Mouse (Mus musculus) embryonic facial prominence, embryonic 11.5 days (tissue): ENCODE results near the gene Gm10142. TPM values are rescaled to one million over a fixed set of nuclear protein-coding genes. Genes with fewer than 3 reads are reported as not detected.
"Not testable (repeated sequence)": the region's sequence is repeated elsewhere in the genome, so short reads cannot be mapped to it uniquely, and the experiment has no call there.

Experiments used
- ATAC-seq: fragments of 200-750 bp; cut with Nextera tagmentation; replicated peaks from 2 replicates; pipeline ENCODE4 v1.8.0; 2017; ENCODE audit warnings: low read depth; ENCODE audit not compliant: insufficient number of reproducible peaks, low FRiP score, low TSS enrichment
- DNase-seq: peaks from one replicate; pipeline ENCODE4 v3.0.0-alpha.2; 2015; ENCODE audit warnings: low spot score
- H3K27ac ChIP-seq: fragments of 300-500 bp; sonication (generic); replicated peaks from 2 replicates; pipeline ENCODE4 v1.5.1; 2014; ENCODE audit warnings: mild to moderate bottlenecking, low read depth, low read length, control low read depth
- H3K27me3 ChIP-seq: fragments of 300-500 bp; sonication (generic); 2 replicates; pipeline ENCODE4 v1.6.1; 2014; ENCODE audit warnings: mild to moderate bottlenecking, low read length, moderate library complexity, mixed read lengths; ENCODE audit not compliant: control insufficient read depth, insufficient read depth
- H3K36me3 ChIP-seq: fragments of 300-500 bp; sonication (generic); replicated peaks from 2 replicates; pipeline ENCODE4 v1.6.1; 2014; ENCODE audit warnings: low read depth, mild to moderate bottlenecking, low read length, moderate library complexity, mixed read lengths; ENCODE audit not compliant: control insufficient read depth, insufficient read depth
- H3K4me1 ChIP-seq: fragments of 300-500 bp; sonication (generic); 2 replicates; pipeline ENCODE4 v1.6.1; 2014; ENCODE audit warnings: low read length, mixed read lengths; ENCODE audit not compliant: control insufficient read depth, insufficient read depth
- H3K4me2 ChIP-seq: fragments of 300-500 bp; sonication (generic); 2 replicates; pipeline ENCODE4 v1.6.1; 2014; ENCODE audit warnings: low read depth, mild to moderate bottlenecking, control low read depth, low read length, moderate library complexity
- H3K4me3 ChIP-seq: fragments of 300-500 bp; sonication (generic); 2 replicates; pipeline ENCODE4 v1.5.1; 2014; ENCODE audit warnings: low read depth, low read length, control low read depth
- H3K9ac ChIP-seq: fragments of 300-500 bp; sonication (generic); replicated peaks from 2 replicates; pipeline ENCODE4 v1.6.1; 2014; ENCODE audit warnings: mild to moderate bottlenecking, control low read depth, low read length
- H3K9me3 ChIP-seq: fragments of 300-500 bp; sonication (generic); replicated peaks from 2 replicates; pipeline ENCODE4 v1.6.1; 2016; ENCODE audit warnings: mild to moderate bottlenecking, low read length, inconsistent platforms, mixed read lengths; ENCODE audit not compliant: control insufficient read depth
- WGBS: fragments of 180-500 bp; shearing (Covaris S2); extraction: QIAGEN DNeasy Blood & Tissue Kit; methylation state at CpG from one replicate; pipeline ENCODE4 v1.1.7; 2014; 5-methylcytosine and 5-hydroxymethylcytosine counted together
- polyA plus RNA-seq: library from polyadenylated mRNA; unstranded; fragments of >200 nt; fragmentation: Nextera tagmentation; extraction: Ambion mirVana; gene quantifications from 2 replicates; pipeline ENCODE4 v1.2.1, GENCODE M21; 2014

Gm10142 gene
- polyA plus RNA-seq, 1 experiment from 2014 or later, result not detected

DNA sequence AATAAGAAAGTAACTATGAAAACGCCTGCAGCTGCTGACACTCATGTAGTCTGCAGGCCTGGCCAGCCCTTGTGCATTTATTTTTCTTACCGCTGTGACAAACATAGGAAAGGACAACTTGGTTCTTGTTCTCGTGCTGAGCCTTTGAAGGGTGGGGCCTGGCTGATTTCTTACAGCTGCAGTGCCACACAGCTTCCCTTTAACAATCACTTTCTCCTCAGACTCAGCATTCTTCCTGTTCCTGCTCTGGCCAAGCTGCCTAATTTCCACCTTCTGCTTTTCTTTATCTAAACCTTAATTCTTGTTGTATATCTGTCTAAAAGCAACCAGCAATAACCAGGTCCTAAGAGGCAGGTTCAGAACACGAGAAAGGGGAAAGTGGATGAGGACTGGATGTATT, 1.9 kb upstream of the Gm10142 start:
- Histone ChIP-seq H3K4me2 (no peak overlapping the region), H3K4me1 (no peaks in the 10 kb centered on the region), H3K27ac (no peak overlapping the region), H3K27me3 (no peaks in the 10 kb centered on the region), H3K4me3 (no peak overlapping the region), H3K9me3 (no peaks in the 10 kb centered on the region), H3K36me3 (no peaks in the 10 kb centered on the region), H3K9ac (no peak overlapping the region)
- ATAC-seq, result no peak
- DNase-seq, result no peak
- 57% methylated on average over 4 of the region's 4 CpGs for WGBS

DNA sequence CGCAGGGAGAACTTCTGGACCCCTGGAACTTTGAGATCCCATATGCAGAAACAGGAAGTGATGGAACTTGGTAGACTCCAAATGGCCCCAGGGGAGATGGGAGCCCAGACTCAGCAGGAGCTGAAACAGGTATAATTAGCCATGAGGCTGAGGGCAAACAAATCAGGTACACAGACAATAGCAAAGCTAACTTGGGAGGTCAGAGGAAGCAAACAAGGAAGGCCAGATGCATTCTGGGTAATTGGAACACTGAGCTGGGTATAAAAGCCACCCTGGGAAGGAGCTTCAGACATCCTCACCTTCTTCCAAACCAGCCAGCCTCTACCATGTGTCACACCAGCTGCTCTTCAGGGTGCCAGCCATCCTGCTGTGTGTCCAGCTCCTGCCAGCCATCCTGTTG, 4.7 kb downstream of the Gm10142 start, which contains the start of gene Krtap12-1:
Krtap12-1 (plus strand) TSS at position 301 of the 400 bp plus-strand sequence.
- not testable (repeated sequence) for DNase-seq, H3K27ac ChIP-seq, H3K27me3 ChIP-seq, H3K9me3 ChIP-seq, H3K4me2 ChIP-seq, H3K36me3 ChIP-seq, H3K4me1 ChIP-seq, H3K4me3 ChIP-seq, H3K9ac ChIP-seq, ATAC-seq
- WGBS, result 81% methylated on average over 1 of the region's 1 CpGs

DNA sequence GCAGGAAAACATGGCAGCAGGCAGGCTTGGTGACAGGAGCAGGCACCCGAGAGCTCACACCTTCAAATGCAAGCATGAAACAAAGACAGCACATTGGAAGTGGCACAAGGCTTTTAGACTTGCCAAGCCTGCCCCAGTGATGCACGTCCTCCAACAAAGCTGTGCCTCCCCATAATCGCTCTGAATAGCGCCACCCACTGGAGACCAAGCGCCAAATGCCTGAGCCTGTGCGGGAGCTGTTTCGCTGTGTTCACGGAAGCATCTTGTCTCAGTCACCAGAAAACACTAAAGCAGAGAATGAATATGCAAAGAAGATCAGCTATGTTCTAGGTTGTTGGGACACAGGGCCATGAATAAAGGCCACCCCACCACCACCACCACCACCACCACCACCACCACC, 9.2 kb downstream of the Gm10142 start:
- DNase-seq, result no peak
- H3K27me3 ChIP-seq, result no peaks in the 10 kb centered on the region
- no peaks in the 10 kb centered on the region for H3K4me1 ChIP-seq
- H3K9ac ChIP-seq, result no peak overlapping the region
- no peak overlapping the region for H3K27ac ChIP-seq
- H3K4me3 ChIP-seq, result no peak overlapping the region
- H3K36me3 ChIP-seq, result no peaks in the 10 kb centered on the region
- H3K4me2 ChIP-seq, result no peak overlapping the region
- no peaks in the 10 kb centered on the region for H3K9me3 ChIP-seq
- ATAC-seq, result no peak
- WGBS, result 76% methylated on average over 8 of the region's 8 CpGs

DNA sequence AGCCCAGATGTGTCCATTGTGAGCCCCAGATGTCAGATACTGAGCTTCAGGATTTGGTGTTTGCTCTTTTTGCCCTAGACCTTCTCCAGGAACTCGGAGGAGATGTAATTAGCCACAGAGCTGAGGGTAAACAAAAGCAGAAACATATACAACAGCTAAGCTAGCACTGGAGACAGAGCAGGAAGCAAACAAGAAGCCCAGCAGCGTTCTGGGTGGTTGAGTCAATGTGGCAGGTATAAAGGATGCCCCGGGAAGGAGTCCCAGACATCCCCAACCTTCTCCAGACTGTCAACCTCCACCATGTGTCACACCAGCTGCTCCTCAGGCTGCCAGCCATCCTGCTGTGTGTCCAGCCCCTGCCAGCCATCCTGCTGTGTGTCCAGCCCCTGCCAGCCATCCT, 10.6 kb downstream of the Gm10142 start, which contains the start of gene Gm10100:
Gm10100 (plus strand) TSS at position 301 of the 400 bp plus-strand sequence.
- no peaks in the 10 kb centered on the region for H3K27me3 ChIP-seq
- no peaks in the 10 kb centered on the region for H3K4me1 ChIP-seq
- no peaks in the 10 kb centered on the region for H3K36me3 ChIP-seq
- no peak within 1 kb of the TSS for H3K4me2 ChIP-seq
- H3K4me3 ChIP-seq, result no peak within 1 kb of the TSS
- DNase-seq (no peak), ATAC-seq (no peak)
- no peaks in the 10 kb centered on the region for H3K9me3 ChIP-seq
- H3K27ac ChIP-seq, result no peak within 1 kb of the TSS
- 39% methylated on average over 3 of the region's 3 CpGs for WGBS
- H3K9ac ChIP-seq, result no peak within 1 kb of the TSS

DNA sequence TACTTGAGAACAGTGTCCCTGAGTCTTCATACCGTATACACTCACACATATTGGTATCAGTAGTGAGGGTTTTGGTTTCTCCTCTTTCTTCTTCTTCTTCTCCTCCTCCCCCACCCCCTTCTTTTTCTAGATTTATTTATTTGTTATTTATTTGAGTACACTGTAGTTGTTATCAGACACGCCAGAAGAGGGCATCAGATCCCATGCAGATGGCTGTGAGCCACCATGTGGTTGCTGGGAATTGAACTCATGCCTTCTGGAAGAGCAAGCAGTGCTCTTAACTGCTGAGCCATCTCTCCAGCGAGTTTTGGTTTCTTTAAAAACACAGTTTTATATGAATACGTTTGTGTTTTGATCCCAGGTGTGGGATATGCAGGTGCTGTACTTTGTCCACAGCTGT, 12.7 kb downstream of the Gm10142 start:
- Histone ChIP-seq H3K4me1 (no peaks in the 10 kb centered on the region), H3K9ac (no peak overlapping the region), H3K4me3 (no peak overlapping the region), H3K27ac (no peak overlapping the region), H3K9me3 (no peaks in the 10 kb centered on the region), H3K4me2 (no peak overlapping the region), H3K27me3 (no peaks in the 10 kb centered on the region), H3K36me3 (no peaks in the 10 kb centered on the region)
- WGBS, result 59% methylated on average over 4 of the region's 4 CpGs
- DNase-seq (no peak), ATAC-seq (no peak)

DNA sequence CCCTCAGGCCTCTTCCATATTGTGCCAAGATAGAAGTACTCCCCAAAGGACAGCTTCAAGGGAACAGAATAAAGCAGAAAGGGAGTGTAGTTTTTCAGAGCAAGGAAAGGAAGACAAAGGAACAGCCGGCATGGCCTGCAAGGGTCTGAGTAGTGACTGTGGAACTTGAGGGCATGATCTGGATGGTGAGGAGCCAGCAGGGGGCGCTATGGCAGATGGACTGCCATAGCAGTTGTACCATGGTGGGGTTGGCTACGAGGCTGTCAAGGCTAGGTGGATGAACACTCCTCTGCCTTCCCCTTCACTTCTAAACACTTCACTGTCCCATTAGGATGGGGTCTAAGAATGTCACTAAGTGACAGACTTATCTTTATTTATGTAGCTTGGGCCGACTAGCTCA, 13.6 kb downstream of the Gm10142 start:
- WGBS, result 60% methylated on average over 4 of the region's 4 CpGs
- no peak overlapping the region for H3K4me3 ChIP-seq
- DNase-seq (no peak), ATAC-seq (no peak)
- no peak overlapping the region for H3K27ac ChIP-seq
- no peaks in the 10 kb centered on the region for H3K9me3 ChIP-seq
- no peaks in the 10 kb centered on the region for H3K27me3 ChIP-seq
- no peak overlapping the region for H3K9ac ChIP-seq
- no peak overlapping the region for H3K4me2 ChIP-seq
- no peaks in the 10 kb centered on the region for H3K4me1 ChIP-seq
- H3K36me3 ChIP-seq, result no peaks in the 10 kb centered on the region

DNA sequence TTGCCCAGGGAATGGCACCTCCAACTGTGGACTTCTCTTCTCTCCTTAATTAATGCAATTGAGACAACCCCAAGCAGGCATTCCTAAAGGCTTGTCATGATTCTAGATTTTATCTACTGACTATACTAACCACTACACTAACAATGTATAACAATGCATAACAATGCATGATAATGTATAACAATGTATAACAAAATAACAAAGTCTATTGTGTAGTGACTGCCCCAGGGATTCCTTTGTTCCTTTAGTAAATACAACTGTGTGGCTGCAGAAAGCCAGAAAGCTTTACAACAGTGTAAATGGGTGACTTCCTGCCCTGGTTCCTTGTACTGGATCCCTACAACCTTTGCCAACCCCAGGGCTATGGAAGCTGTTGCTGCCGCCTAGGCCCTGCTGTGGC, 20.3 kb downstream of the Gm10142 start:
- DNase-seq (no peak), ATAC-seq (no peak)
- no peak overlapping the region for H3K4me3 ChIP-seq
- H3K9ac ChIP-seq, result no peak overlapping the region
- H3K4me2 ChIP-seq, result no peak overlapping the region
- 100% methylated on average over 1 of the region's 1 CpGs for WGBS
- no peaks in the 10 kb centered on the region for H3K9me3 ChIP-seq
- no peaks in the 10 kb centered on the region for H3K4me1 ChIP-seq
- H3K36me3 ChIP-seq, result no peaks in the 10 kb centered on the region
- no peaks in the 10 kb centered on the region for H3K27me3 ChIP-seq
- H3K27ac ChIP-seq, result no peak overlapping the region

DNA sequence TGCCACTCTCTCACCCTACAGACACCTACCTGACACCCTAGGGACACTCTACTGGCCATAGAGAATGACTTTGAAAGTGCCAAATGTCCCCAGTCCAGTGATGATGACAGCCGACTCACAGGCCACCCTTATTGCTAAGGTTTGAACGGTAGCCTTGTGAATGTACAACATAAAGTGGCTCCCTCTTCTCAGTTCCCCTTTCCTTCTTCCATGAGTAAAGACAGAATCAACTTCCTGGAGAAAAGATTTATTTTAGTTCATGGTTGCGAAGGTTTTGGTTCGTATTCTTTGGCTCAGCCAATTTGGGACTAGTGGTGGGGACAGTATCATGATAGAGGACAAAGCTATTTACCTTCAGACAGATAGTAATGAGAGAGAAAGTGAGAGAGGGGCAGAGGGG, 23.3 kb downstream of the Gm10142 start:
- DNase-seq (no peak), ATAC-seq (no peak)
- no peaks in the 10 kb centered on the region for H3K36me3 ChIP-seq
- H3K27me3 ChIP-seq, result no peaks in the 10 kb centered on the region
- H3K9me3 ChIP-seq, result no peaks in the 10 kb centered on the region
- H3K4me2 ChIP-seq, result no peak overlapping the region
- H3K9ac ChIP-seq, result no peak overlapping the region
- H3K4me3 ChIP-seq, result no peak overlapping the region
- H3K27ac ChIP-seq, result no peak overlapping the region
- no peaks in the 10 kb centered on the region for H3K4me1 ChIP-seq
- 86% methylated on average over 4 of the region's 4 CpGs for WGBS
